Mouse (Mus musculus): ENCODE data around the gene Hilpda.
A peak's percentile ranks its signal among the peaks of the same experiment; 100 is the strongest.

Hilpda gene

DNA sequence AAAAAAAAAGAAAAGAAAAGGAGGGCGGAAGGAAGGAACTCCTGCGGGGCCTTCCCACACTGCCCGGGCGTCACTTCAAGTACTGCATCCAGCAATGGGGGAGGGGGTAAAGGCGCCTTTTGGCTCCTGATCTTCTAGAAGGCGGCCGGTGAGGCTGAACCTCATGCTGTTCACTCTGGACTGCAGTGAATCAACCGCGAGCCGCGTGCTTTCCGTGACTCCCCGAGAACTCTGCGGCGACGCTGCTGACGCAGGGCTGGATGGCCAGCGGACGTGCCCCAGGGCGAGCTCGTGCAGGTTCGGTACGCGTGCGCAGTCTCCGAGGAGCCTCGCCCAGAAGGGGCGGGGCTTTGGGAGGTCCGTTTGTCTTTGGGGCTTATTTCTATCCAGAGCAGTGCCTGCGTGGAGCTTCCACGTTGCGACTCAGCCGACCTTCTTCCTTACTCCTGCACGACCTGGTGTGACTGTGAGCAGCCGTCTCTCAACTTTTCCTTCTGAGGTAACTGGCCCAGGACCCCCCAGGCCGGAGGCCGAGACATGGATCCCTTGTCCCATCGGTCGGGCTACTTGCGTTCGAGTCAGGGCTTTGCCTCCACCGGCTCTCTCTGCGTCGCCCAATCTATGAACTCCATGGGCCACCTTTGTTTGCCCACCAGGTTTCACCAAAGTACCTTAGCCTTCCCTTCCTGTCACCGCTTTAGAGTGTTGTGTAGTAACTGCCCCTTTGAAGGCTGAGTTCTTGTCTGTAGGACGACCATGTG lies at the start of gene Hilpda:
Gene Hilpda, plus strand, starts transcription at position 177 of the 761 bp plus-strand sequence.
- peak; percentile 84 to 87 for DNase-seq

DNA sequence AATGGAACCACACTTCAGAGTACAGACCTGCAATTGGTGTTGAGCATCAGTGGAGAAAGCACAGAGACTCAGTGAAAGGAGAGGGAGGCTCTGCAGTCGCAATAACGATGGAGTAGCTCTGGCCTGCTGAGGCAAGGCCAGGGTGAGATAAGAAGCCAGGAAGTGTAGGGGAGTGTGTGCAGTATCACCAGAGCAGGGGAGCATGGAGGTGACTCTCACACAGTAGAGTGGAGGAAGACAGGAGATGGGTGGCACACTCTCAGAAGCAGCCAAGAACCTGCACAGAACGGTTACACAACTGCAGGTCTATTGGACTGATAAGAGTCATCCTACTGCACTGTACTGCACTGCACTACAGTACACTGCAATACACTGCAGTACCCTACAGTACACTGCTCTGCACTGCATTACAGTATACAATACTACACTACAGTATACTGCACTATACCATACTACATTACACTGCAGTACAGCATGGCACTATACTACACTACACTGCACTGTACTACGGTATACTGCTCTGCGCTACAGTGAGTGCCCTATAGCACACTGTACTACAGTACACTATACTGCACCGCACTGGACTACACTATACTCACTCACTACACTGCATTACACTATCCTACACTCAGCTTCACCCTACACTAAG lies 42.9 kb upstream of the Hilpda start:
- DNase-seq = no peak

DNA sequence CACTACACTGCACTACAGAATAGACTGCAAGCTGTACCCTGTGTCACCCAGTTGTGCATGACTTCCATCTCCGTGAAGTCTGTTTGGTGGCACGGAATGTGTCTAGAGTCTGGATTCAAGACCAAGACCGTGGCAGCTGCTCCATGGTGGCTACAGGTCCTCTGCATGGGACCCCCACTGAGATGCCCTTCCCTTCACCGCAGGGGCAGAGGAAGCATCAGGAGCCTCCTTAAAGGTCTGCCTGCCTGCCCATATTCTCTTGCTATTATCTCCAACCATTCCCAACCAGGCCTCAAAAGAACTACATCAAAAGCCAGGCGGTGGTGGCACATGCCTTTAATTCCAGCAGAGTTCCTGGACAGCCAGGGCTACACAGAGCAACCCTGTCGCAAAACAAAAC lies 41.9 kb upstream of the Hilpda start:
- no peak for DNase-seq

DNA sequence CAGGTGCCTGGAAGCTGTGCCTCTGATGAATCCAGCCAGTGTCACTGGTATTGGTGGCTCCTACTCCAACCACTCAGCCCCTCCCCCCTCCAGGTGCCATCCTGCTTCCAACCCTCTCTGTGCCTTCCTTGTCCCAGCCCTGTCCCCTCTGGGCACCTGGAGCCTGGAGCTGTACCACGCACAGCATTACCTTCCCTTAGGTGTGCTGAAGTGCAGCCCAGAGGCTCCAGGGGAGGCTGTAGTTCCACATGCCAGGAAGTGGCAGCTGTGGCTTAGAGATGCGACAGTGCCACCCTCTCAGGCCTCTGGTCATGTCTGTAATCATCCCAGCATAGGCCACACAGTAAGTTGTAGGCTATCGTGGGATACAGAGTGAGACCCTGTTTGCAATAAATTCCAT lies 40.5 kb upstream of the Hilpda start:
- DNase-seq = no peak

DNA sequence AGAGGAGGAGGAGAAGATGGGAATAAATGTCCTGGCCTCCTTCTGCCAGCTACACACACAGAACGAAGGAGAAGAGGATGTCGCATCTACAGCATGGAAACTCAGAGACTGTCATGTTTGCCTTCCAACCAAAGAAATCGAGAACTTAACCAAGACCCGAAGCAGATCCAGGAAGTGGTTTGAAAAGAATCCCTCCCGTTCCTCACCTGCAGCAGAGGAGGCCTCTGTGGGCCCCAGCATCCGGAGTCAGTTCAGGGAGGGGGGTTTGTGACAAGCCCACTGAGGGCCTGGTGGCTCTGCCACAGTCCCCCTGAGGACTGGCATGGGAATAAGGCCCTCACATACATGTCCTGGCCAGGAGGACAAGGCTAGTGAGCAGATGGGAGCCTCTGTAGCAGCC lies 40.0 kb upstream of the Hilpda start:
- DNase-seq = peak in 1 of 2 experiments; percentile 33

DNA sequence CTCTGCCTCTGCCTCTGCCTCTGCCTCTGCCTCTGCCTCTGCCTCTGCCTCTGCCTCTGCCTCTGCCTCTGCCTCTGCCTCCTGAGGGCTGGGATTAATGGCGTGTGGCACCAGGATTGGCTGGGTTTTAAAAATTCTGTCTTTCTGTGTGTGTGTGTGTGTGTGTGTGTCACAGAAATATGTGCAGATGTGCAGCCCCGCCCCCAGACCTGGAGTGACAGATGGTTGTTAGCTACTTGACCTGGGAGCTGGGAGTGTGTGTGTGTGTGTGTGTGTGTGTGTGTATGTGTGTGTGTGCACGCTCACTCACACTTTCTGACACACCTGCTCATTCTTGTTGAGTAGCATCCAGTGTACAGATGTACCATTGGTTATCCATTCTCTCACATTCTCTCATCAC lies 38.6 kb upstream of the Hilpda start:
- DNase-seq = no peak

DNA sequence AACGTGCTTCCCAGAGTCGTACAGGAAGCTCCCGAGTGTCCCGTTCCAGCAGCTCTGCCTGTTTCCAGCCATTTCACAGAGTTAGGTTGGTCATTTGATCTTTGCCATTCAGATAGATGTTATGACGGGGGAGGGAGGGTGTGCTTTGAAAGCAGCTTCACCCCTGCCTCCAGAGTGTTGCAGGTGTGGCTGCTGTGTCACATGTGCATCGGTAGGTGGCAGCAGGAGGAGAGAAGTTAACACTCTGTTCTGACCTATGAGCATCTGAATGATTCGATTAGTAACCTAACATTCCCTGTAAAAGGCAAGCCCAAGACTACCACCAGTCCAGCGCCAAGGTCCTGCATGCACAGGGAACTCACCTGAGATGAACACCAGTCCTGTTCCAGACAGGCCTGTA lies 38.0 kb upstream of the Hilpda start:
- no peak for DNase-seq

DNA sequence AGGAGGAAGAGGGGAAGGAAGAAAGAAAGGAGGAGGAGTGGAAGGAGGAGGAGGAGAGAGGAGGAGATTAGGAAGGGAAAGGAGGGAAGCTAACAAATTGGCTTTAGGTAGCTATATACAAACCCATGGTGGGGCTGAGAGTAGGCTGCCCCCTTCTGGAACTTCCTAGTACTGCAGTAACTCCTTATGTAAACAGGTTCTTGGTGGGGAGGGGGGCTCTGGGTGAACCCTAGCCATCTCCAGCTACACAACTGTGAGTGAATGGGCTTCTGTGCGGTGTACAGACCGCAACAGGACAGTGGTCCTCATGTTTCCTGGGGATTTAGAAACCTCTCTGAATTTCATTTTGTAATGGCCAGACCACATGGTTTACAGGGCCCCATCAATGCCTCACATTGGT lies 31.5 kb upstream of the Hilpda start:
- DNase-seq = peak in 1 of 2 experiments; percentile 66

DNA sequence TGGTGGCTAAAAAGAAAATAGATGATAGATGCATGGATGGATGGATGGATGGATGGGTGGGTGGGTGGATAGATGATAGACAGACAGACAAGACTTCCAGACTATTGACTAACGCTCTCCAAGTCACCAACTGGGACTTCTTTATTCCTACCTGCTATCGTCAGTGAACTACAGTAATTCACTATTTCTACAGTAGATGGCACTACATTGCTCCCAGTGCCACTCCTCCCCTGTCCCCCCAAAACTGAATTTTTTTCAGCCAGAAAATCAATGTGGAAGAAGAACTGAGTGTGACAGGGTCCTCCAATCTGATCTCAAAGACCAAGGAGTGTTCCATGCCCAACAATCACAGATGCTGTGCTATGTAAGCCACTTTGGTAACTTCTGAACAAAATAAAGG lies 30.6 kb upstream of the Hilpda start:
- no peak for DNase-seq

DNA sequence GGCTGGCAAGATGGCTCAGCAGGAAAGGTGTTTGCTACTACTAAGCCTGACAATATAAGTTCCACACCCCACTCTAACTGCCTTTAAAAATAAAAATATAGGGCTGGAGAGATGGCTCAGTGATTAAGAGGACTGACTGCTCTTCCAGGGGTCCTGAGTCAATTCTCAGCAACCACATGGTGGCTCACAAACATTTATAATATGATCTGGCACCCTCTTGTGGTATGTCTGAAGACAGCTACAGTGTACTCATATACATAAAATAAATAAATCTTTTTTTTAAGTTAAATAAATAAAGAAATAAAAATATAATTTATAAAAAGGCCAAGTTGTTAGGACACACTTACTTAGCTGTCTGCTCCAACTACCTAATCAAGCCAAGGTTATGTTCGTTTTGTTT lies 30.0 kb upstream of the Hilpda start:
- no peak for DNase-seq

DNA sequence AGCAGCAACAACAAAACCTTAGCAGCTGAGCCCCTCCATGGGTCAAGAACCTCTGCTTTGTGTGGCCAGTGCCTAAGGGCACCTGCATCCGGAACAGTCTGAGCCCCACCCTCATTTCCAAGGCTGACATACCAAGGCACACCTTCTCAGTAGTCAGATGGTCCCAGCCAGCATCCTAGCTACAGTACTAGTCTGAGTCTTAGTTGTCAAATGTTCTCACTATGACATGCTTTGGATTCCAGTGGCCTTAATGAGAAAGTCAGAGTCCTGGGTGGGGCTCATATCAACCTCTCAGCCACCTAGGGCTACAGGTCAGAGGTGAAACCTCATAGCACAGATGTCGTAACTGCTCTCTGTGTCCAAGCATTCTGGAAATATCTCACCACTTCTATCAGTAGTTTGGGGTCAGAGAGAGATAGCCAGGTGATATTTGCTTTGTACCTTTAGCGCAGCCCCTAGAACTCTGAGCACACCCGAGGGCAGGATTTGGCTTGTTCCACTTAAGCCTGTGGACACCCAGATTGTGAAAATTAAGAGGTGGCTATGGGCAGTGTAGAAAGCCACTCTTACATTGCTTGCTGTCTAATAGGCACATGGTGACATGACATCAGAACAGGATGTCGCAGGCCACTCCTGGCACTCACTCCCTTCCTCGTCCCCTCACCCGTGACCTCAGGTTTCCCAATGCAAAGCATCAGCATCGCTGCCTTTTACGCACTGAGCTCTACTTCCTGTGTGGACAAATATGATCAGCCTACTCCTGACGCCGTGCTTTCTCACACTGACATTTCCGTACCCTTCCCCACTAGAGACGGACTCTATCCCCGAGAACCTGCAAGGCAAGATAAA lies 26.8 kb upstream of the Hilpda start:
- DNase-seq = no peak

DNA sequence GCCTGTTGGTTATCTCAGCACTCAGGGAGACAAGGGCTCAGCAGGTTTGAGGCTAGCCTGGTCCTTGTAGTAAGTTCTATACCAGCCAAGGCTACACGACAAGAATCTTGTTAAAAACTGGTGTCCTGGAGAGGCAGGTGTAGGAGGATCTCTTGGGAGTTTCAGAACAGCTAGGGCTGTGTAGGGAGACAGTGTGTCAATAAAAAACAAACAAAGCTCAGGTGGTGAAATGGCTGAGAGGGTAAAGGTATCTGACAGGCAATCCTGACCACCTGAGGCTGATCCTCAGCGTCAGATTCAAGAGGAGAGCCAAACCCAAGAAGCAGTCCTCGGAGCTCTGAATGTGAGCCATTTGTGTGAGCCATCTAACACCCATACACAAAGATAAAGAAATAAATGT lies 26.1 kb upstream of the Hilpda start:
- no peak for DNase-seq

DNA sequence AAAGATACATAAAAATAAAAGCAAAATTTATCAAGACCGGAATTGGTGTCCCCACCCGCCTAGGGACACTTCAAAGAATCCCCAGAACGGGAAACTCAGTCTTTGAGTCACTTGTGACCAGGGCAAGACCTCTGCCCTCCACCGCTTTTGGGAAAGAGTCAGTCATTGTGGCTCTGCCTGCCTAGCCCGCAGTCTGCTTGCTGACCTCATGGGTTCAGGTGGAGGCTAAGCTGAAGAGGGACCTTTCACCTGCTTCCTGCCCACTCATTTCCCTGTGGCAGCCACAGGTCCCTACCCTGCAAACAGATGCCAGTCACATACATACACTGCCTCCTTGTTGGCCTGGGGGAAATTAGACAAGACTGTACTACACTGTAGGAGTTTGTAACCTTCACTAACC lies 25.7 kb upstream of the Hilpda start:
- no peak for DNase-seq

DNA sequence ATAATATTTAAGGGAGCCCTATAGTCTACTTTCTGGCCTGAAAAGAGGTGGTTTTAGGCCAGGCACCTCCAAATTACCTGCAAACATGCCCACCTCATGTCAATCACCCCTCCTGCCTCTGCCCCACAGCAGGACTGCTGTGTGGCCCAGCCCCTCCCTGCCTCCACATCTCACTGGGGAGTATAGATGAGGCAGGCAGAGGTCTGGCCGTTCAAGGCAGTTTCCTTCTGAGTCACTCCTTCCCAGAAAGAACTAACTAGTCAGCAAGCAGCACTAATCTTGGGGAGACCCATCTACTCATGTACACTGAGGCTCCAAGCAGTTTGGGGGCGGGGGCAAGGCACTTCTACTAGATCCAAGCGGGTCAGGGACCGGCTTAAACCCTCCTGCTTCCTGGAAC lies 25.2 kb upstream of the Hilpda start:
- no peak for DNase-seq

DNA sequence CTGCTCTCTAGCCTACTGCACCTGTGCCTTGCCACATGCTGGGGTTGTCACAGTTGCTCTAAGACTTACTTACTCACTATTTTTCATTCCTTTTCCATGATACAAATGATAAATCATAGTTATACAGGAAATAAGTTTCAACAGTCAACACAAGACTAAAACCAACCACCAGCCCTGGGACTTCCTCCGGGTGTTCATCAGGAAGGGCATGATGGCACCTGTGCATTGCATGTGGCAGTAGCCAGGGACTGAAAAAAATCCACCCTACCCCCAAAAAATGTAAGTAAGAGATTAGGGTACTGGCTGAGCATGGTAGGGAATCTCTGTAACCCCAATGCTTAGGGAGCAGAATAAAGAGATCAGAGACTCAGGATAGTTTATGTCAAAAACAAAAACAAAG lies 12.9 kb upstream of the Hilpda start:
- DNase-seq = no peak

DNA sequence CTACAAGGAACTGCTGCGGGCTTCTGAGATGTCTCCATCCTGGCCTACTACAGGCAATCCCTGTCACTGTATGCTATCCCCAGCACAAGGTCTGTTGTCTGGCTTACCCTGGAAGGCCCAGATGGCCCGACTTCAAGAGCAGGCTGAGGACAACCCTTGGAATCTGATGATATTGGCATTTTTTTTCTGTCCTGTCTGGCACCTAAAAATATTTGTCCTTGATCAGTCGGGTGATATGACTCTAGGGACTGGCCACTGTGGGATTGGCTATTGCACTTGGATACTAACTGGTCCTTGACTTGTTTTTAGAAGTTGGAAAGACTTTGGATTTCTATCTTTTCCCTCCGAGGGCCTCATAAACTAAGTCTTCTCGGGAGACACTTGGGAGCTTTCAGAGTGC lies 10.5 kb upstream of the Hilpda start:
- DNase-seq = no peak

DNA sequence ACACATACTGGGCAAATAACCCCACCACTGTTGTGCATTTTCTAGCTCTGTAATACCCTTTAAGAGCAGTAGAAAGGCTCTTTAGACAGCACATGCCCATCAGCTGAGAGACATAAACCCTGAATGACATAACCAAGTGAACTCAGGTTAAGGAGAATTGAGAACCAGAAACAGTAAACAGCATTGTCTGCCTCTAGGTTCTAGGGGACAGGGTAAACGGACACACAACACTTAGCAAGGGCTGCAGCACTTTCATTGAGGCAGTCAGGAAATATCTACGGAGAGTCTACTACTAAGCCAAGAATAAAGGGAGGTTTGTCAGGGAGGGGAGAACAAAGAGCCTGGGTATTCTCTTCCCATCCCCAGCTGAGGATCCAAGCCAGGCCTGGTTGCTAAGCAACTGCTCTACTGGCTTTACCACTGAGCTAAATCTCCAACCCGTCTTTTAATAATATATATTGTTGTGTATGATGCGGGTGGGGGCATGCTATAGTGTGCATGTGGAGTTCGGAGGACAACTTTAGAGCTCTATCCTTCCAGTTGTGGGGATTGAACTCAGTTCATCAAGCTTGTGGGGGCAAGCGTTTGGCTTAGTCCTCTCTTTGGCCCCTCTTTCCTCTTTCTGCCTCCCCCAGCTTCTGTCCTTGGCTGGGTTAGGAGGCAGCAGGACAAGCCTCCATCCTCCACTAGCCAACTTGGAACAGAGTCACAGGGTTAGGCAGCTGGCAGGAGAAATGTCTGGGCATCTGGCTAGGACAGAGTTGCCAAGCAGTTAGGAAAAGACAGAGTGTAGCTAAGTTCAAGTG lies 8.4 kb upstream of the Hilpda start:
- no peak for DNase-seq

DNA sequence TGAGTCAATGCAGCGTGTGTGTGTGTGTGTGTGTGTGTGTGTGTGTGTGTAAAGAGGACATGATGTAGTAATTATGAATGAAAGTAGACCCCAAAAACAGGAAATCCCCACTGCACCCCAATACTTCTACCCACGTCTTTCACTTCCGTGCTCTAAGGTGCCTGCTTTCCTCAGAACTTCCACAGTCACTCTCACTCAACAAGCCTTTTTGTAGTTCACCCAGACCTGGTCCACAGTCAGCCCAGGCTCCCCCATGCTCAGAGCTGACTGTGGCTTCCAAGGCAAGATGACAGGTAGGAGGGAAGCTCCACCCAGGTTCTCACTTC lies 7.9 kb upstream of the Hilpda start:
- no peak for DNase-seq

DNA sequence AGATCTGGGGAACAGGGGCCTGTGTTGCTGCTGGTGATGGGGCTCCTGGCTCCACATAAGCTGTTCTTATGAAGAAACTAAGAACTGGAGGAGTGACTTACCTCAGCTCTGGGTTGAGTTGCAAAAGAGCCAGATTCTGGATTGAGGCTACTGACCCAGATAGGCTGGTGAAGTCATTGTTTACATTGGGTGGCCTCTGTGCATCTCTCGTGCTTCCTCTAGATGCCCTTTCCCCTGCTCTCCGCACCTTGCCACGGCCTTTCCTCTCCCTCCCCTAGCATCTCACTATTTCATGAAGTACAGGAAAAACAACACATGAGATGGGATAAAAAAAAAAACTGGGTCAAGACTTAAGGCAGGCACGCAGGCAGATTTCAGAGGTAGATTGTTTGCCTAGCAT lies 5.4 kb upstream of the Hilpda start:
- no peak for DNase-seq

DNA sequence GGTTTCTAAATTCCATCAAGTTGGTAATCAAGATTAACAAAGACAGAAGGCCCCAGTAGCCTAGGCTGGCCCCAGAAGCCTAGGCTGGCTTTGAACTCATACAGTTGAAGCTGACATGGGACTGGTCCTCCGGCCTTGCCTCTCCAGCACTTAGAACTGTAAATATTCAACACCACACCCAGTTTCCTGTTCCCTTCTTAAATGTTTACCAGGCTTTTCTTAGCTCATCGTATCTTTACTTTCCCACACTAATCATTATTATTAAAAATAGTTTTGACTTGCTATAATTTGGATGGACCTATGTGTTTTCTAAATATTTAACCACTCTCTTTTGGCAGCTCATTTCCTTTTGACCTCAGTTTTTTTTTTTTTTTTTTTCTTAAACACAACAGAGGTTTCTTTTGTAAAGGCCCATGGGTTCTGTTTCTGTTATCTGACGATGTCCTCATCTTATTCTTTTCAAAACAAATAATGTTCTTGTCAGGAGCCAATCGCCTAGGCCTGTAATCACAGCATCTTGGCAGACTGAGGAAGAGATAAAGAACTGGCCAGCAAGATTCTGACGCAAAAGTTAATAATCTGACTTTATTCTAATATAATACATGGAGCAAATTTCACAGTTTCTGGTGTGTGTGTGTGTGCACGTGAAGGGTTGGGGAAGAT lies 3.2 kb upstream of the Hilpda start:
- DNase-seq = no peak

DNA sequence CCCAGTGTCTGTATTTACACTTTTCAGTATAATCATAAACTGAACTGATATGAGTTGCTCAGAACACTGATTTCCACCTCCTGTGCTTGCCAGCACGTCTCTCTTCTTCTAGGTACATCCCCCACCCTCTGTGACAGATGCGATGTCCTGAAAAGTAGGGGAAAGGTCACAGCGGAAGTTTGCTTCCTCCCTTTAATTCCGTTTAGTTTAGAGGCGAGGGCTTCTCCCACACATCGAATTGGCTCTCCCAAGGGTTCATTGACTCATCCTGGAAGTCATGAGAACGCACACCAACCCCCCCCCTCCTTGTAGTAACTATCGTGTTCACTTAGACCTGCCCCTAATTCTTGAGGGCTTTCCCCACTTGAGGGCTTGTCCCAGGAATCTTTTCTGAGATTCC lies 1.3 kb upstream of the Hilpda start:
- peak in 1 of 2 experiments; percentile 13 for DNase-seq

DNA sequence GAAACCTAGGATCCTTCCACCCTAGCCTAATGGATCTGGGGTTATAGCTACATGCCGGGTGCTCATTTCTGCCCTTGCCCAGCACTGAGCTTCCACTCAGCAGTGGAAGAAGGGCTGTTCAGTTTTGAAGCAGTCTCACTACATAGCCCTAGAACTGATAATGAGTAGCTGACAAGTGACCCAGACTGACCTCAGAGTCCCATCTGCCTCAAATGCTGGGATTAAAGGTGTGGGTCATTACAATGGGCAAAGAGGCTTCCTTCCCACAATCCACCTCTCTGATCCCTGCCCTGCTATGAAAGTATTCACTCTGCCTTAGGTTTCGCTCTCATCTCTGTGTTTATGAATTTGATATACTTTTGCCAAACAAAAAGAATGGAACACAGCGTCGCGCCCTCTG lies 4.5 kb downstream of the Hilpda start:
- no peak for DNase-seq

Measured in spleen, adult 18-20 months (tissue).